Mouse (Mus musculus) liver, embryonic 14.5 days (tissue): ENCODE results near the gene Ntn4.

Source experiments
- CTCF ChIP-seq: IDR thresholded peaks from 2 replicates; pipeline ENCODE4 v1.5.1; 2016; ENCODE audit warnings: antibody characterized with exemption, low read depth, control low read depth
- EP300 ChIP-seq: IDR thresholded peaks from 2 replicates; pipeline ENCODE4 v1.6.1; 2016; ENCODE audit warnings: antibody characterized with exemption, low read depth

GRCm38 (mm10) chr10:93649600-93649999 is 9.1 kb downstream of the Ntn4 start:
- TF ChIP-seq CTCF = no peak
- TF ChIP-seq EP300 = no peak
